Mouse (Mus musculus) bone marrow, adult 2 months (tissue): ENCODE results near the gene Tenm3.

Experiments
- CTCF ChIP-seq: fragments of 200-500 bp; IDR thresholded peaks from 2 replicates; pipeline ENCODE4 v1.5.1; 2011; ENCODE audit warnings: low read length, control low read depth; ENCODE audit not compliant: control insufficient read depth, insufficient read depth
- POLR2A ChIP-seq: fragments of 200-500 bp; IDR thresholded peaks from 2 replicates; pipeline ENCODE4 v1.6.1; 2011; ENCODE audit warnings: low read depth, mild to moderate bottlenecking, control low read depth, low read length, borderline replicate concordance; ENCODE audit not compliant: control insufficient read depth

GRCm38 (mm10) chr8:48779194-48779593, 64.6 kb downstream of the Tenm3 start:
- no peak for TF ChIP-seq POLR2A
- TF ChIP-seq CTCF = no peak
